Mouse (Mus musculus): Measurements from ENCODE around the gene Cryaa. TPM values are rescaled to one million over a fixed set of nuclear protein-coding genes. Genes with fewer than 3 reads are reported as not detected.
A peak's percentile ranks its signal among the peaks of the same experiment; 100 is the strongest.

Gene Cryaa
- polyA plus RNA-seq, 1 experiment from 2014 or later: not detected

DNA sequence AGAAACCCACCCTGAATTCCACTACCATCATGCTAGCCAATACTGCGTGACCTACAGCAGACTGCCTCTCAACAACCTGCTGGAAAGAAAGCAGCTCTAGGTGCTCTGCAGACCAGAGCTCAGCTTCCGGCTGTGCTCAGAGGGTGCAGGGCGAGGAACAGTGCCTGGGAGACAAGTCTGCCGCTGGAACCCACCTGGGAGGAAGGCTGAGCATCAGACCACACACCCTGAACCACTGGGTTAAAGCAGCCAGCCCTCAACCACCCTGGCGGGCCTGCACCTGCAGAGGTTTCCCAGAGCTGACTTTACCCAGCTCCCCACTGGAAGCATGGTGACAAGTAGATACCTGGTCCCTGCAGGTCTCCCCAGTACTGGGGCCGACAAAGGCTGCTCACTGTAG lies 24.3 kb upstream of the Cryaa start:
- H3K4me1 ChIP-seq (ENCODE audit: control insufficient read depth in 2 of 2, insufficient read depth in 2 of 2, low read length in 2 of 2): peaks cover 5 to 19% of the 10 kb centered on the region in 2 experiments
- no peak for ATAC-seq (ENCODE audit: insufficient number of reproducible peaks, insufficient read depth, low FRiP score, low read depth)
- peaks cover 79% of the 10 kb centered on the region for H3K36me3 ChIP-seq (ENCODE audit: control insufficient read depth, insufficient read depth, low read length)
- 92% methylated on average over 6 of the region's 6 CpGs for WGBS
- no peaks in the 10 kb centered on the region for H3K9me3 ChIP-seq (ENCODE audit: control insufficient read depth, low read length)
- H3K9ac ChIP-seq (ENCODE audit: low read length): no peak overlapping the region
- H3K4me3 ChIP-seq (ENCODE audit: control insufficient read depth in 1 of 2, insufficient read depth in 1 of 2, low read depth in 1 of 2, low read length in 2 of 2): no peak overlapping the region
- no peaks in the 10 kb centered on the region for H3K27me3 ChIP-seq (ENCODE audit: control insufficient read depth, insufficient read depth, low read length)
- no peak overlapping the region for H3K27ac ChIP-seq (replicated peaks in 1 of 2; ENCODE audit: control insufficient read depth in 1 of 2, insufficient read depth in 1 of 2, low read depth in 2 of 2, low read length in 2 of 2)
- H3K4me2 ChIP-seq (ENCODE audit: low read length): no peak overlapping the region

DNA sequence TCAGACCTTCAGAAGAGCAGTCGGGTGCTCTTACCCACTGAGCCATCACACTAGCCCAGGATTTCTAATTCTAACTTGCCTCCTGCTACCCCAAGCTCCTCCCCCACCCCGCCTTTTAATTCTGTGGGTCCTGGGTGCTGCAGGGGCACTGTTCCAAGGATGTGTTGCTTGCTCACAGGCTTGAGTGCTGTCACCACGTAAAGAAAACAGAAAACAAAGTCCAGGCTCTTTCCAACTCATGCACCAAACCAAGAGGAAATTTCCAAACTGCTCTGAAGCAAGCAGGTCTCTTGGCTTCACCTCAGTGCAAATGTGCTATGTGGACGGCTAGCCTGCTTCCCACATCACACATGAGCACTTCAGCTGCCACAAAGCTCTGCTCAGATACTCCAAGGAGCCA lies 22.2 kb upstream of the Cryaa start:
- no peak for ATAC-seq (ENCODE audit: insufficient number of reproducible peaks, insufficient read depth, low FRiP score, low read depth)

DNA sequence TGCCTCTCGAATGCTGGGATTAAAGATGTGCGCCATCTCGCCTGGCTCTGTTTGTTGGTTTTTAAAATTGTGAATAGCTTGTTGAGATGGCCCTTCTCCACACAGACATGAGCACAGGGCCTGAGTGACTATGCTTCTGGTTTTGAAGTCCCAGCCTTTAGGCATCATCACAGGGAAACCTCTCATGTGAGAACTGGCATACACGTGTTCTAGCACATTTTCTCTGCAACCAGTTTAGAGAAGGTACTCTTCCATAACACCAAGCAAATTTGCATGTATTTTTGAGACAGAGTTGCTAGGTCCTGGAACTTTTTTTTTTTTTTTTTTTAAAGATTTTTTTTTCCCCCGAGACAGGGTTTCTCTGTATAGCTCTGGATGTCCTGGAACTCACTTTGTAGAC lies 20.9 kb upstream of the Cryaa start:
- 89% methylated on average over 5 of the region's 5 CpGs for WGBS
- ATAC-seq (ENCODE audit: insufficient number of reproducible peaks, insufficient read depth, low FRiP score, low read depth): no peak
- H3K4me3 ChIP-seq (ENCODE audit: control insufficient read depth in 1 of 2, insufficient read depth in 1 of 2, low read depth in 1 of 2, low read length in 2 of 2): no peak overlapping the region
- peaks cover 45% of the 10 kb centered on the region for H3K36me3 ChIP-seq (ENCODE audit: control insufficient read depth, insufficient read depth, low read length)
- H3K4me2 ChIP-seq (ENCODE audit: low read length): no peak overlapping the region
- H3K9ac ChIP-seq (ENCODE audit: low read length): no peak overlapping the region
- no peaks in the 10 kb centered on the region for H3K9me3 ChIP-seq (ENCODE audit: control insufficient read depth, low read length)
- no peaks in the 10 kb centered on the region for H3K27me3 ChIP-seq (ENCODE audit: control insufficient read depth, insufficient read depth, low read length)
- H3K4me1 ChIP-seq (ENCODE audit: control insufficient read depth in 2 of 2, insufficient read depth in 2 of 2, low read length in 2 of 2): peaks cover 8 to 21% of the 10 kb centered on the region in 2 experiments
- H3K27ac ChIP-seq (replicated peaks in 1 of 2; ENCODE audit: control insufficient read depth in 1 of 2, insufficient read depth in 1 of 2, low read depth in 2 of 2, low read length in 2 of 2): no peak overlapping the region

More for the DNA sequence above, 22.2 kb upstream of the Cryaa start:
- H3K27me3 ChIP-seq (ENCODE audit: control insufficient read depth, insufficient read depth, low read length): no peaks in the 10 kb centered on the region
- H3K9ac ChIP-seq (ENCODE audit: low read length): peak overlapping the region; percentile 9; the same call in 1 of the 2 replicates
- H3K4me2 ChIP-seq (ENCODE audit: low read length): no peak overlapping the region
- H3K4me3 ChIP-seq (ENCODE audit: control insufficient read depth in 1 of 2, insufficient read depth in 1 of 2, low read depth in 1 of 2, low read length in 2 of 2): no peak overlapping the region
- 58% methylated on average over 4 of the region's 4 CpGs for WGBS
- H3K27ac ChIP-seq (replicated peaks in 1 of 2; ENCODE audit: control insufficient read depth in 1 of 2, insufficient read depth in 1 of 2, low read depth in 2 of 2, low read length in 2 of 2): peak overlapping the region; percentile 6 to 38; a peak in 3 of 4 replicates
- peaks cover 59% of the 10 kb centered on the region for H3K36me3 ChIP-seq (ENCODE audit: control insufficient read depth, insufficient read depth, low read length)
- no peaks in the 10 kb centered on the region for H3K9me3 ChIP-seq (ENCODE audit: control insufficient read depth, low read length)
- peaks cover 8 to 24% of the 10 kb centered on the region in 2 experiments for H3K4me1 ChIP-seq (ENCODE audit: control insufficient read depth in 2 of 2, insufficient read depth in 2 of 2, low read length in 2 of 2)

DNA sequence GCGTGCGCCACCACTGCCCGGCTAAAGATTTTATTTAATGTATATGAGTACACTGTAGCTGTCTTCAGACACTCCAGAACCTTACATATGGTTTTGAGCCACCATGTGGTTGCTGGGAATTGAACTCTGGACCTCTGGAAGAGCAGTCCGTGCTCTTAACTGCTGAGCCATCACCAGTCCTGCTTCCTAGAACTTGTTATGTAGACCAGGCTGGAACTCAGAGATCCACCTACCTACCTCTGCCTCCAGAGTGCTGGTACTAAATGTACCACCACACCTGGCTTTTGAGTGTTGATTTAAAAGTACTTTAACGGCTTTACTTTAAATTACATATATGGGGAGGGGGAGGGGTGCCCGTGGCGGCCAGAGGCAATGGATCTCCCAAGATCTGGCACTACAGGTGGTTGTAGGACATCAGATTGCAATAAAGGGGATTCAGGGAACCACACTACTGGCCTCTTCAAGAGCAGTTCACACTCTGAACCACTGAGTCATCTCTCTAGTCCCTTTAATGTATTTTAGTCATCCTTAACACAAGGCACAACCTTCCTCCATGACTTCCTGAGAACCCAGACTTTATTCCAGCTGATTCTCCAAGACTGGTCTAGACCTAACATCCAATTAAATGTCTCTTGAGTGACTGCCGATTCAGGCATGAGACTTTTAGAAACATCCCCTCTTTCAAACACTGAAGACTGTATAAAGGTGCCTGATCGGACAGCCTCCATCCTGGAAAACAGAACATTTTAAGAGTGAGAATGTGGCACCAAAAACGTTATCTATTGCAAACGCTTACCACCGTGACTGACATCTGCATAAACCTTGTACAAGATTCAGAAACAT lies 20.2 kb upstream of the Cryaa start:
- 51% methylated on average over 12 of the region's 12 CpGs for WGBS
- ATAC-seq (ENCODE audit: insufficient number of reproducible peaks, insufficient read depth, low FRiP score, low read depth): no peak
- Histone ChIP-seq H3K4me2 (ENCODE audit: low read length) (peak overlapping the region; percentile 93), H3K9ac (ENCODE audit: low read length) (peak overlapping the region; percentile 99), H3K4me3 (ENCODE audit: control insufficient read depth in 1 of 2, insufficient read depth in 1 of 2, low read depth in 1 of 2, low read length in 2 of 2) (peak overlapping the region; percentile 87 to 97), H3K36me3 (ENCODE audit: control insufficient read depth, insufficient read depth, low read length) (peaks cover 39% of the 10 kb centered on the region), H3K27ac (replicated peaks in 1 of 2; ENCODE audit: control insufficient read depth in 1 of 2, insufficient read depth in 1 of 2, low read depth in 2 of 2, low read length in 2 of 2) (peak overlapping the region in 1 of 2 experiments; percentile 84; a peak in 1 of 4 replicates), H3K9me3 (ENCODE audit: control insufficient read depth, low read length) (no peaks in the 10 kb centered on the region), H3K4me1 (ENCODE audit: control insufficient read depth in 2 of 2, insufficient read depth in 2 of 2, low read length in 2 of 2) (peaks cover 8 to 21% of the 10 kb centered on the region in 2 experiments), H3K27me3 (ENCODE audit: control insufficient read depth, insufficient read depth, low read length) (no peaks in the 10 kb centered on the region)

DNA sequence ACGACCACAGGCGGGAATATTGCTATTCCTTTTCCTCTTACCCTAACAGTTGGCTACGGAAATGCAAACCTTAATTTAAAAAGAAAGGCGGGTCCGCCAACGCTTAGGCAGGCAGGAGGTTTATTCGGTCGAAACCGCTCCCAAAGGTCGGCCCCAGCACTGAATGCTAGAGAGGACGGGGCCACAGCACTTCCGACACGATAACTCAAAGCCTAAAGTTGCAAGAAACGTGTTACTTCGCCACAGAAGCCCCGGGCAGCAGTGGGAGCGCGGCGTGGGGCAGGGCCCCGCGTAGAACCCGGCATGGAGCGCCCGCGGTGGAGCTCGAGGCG lies 19.5 kb upstream of the Cryaa start:
- Histone ChIP-seq H3K9ac (ENCODE audit: low read length) (peak overlapping the region; percentile 99), H3K9me3 (ENCODE audit: control insufficient read depth, low read length) (no peaks in the 10 kb centered on the region), H3K36me3 (ENCODE audit: control insufficient read depth, insufficient read depth, low read length) (peaks cover 31% of the 10 kb centered on the region), H3K27me3 (ENCODE audit: control insufficient read depth, insufficient read depth, low read length) (no peaks in the 10 kb centered on the region), H3K4me1 (ENCODE audit: control insufficient read depth in 2 of 2, insufficient read depth in 2 of 2, low read length in 2 of 2) (peaks cover 8 to 21% of the 10 kb centered on the region in 2 experiments), H3K27ac (replicated peaks in 1 of 2; ENCODE audit: control insufficient read depth in 1 of 2, insufficient read depth in 1 of 2, low read depth in 2 of 2, low read length in 2 of 2) (peak overlapping the region; percentile 67 to 84; a peak in 3 of 4 replicates), H3K4me3 (ENCODE audit: control insufficient read depth in 1 of 2, insufficient read depth in 1 of 2, low read depth in 1 of 2, low read length in 2 of 2) (peak overlapping the region; percentile 87 to 97), H3K4me2 (ENCODE audit: low read length) (peak overlapping the region; percentile 93)
- WGBS: 1% methylated on average over 27 of the region's 27 CpGs
- ATAC-seq (ENCODE audit: insufficient number of reproducible peaks, insufficient read depth, low FRiP score, low read depth): no peak

DNA sequence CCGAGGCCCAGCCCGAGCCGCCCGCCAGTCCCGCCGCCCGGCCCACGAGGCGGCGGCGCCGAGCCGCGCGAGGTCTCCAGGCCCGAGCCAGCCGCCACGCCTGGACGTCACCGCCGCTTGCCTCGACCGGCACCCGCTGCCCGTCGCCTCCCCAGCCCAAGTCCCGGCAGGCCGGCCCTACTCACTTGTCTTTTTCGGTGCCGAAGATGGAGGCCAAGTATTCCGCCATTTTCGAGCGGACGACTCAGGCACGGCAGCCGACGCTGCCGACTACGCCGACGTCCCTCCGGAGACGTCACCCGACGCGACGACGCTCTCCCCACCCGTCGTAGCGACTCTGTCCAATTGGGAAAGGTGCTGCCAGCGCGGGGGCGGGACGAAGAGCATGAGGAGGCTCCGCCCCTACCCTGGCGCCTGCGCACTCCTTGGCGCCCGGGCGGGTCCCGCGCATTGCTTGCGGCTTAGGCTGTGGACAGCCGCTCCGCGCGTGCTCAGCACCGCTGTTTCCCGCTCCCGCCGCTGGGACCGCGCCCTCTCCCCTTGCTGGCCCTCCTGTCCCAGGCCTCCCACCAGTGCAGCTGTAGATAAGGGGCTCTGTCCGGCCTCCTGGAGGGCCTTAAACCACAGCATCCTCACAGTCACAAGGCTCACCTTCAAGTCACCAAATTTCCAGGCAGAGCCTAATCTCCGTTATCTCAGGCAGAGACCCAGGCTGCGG lies 19.0 kb upstream of the Cryaa start, which contains the start of gene U2af1:
U2af1 (minus strand) TSS at position 425 of the 718 bp plus-strand sequence.
- H3K36me3 ChIP-seq (ENCODE audit: control insufficient read depth, insufficient read depth, low read length): peaks cover 26% of the 10 kb centered on the region
- H3K4me1 ChIP-seq (ENCODE audit: control insufficient read depth in 2 of 2, insufficient read depth in 2 of 2, low read length in 2 of 2): peaks cover 8 to 21% of the 10 kb centered on the region in 2 experiments
- ATAC-seq (ENCODE audit: insufficient number of reproducible peaks, insufficient read depth, low FRiP score, low read depth): peak; percentile 99
- H3K9me3 ChIP-seq (ENCODE audit: control insufficient read depth, low read length): no peaks in the 10 kb centered on the region
- H3K4me2 ChIP-seq (ENCODE audit: low read length): peak within 1 kb of the TSS; percentile 93
- H3K27me3 ChIP-seq (ENCODE audit: control insufficient read depth, insufficient read depth, low read length): no peaks in the 10 kb centered on the region
- H3K4me3 ChIP-seq (ENCODE audit: control insufficient read depth in 1 of 2, insufficient read depth in 1 of 2, low read depth in 1 of 2, low read length in 2 of 2): peak within 1 kb of the TSS; percentile 87 to 97
- peak within 1 kb of the TSS; percentile 99 for H3K9ac ChIP-seq (ENCODE audit: low read length)
- peak within 1 kb of the TSS; percentile 84 to 86 for H3K27ac ChIP-seq (replicated peaks in 1 of 2; ENCODE audit: control insufficient read depth in 1 of 2, insufficient read depth in 1 of 2, low read depth in 2 of 2, low read length in 2 of 2)
- under 1% methylated on average over 77 of the region's 77 CpGs for WGBS

DNA sequence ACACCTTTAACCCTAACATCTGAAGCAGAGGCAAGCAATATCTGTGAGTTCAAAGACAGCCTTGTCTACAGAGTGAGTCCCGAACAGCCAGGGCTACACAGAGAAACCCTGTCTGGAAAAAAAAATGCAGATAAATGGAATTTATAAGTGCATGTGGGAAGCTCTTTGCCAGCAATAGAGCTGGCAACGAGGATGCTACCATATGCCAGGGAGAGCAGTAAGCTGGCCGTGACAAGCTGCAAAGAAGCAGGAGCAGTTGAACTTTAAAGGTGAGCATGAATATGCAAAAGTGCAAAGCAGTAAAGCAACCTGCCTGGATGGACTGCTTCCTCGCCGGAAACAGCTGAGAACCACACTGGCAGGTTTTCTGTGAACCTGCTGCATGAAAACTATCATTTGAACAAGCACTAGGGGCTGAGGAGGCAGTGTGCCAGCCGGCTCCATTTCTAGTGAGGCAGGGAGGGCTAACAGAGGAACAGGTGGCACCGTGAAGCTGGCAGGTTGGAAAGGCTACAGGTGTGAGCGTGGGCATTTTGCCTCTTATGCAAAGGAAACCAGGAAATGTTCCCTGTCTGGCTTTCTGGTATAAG lies 16.9 kb upstream of the Cryaa start:
- WGBS: 74% methylated on average over 8 of the region's 8 CpGs
- peaks cover 5% of the 10 kb centered on the region for H3K36me3 ChIP-seq (ENCODE audit: control insufficient read depth, insufficient read depth, low read length)
- no peak for ATAC-seq (ENCODE audit: insufficient number of reproducible peaks, insufficient read depth, low FRiP score, low read depth)

More for the DNA sequence above, 16.9 kb upstream of the Cryaa start:
- Histone ChIP-seq H3K4me3 (ENCODE audit: control insufficient read depth in 1 of 2, insufficient read depth in 1 of 2, low read depth in 1 of 2, low read length in 2 of 2) (no peak overlapping the region), H3K9me3 (ENCODE audit: control insufficient read depth, low read length) (no peaks in the 10 kb centered on the region), H3K9ac (ENCODE audit: low read length) (no peak overlapping the region), H3K27me3 (ENCODE audit: control insufficient read depth, insufficient read depth, low read length) (no peaks in the 10 kb centered on the region), H3K27ac (replicated peaks in 1 of 2; ENCODE audit: control insufficient read depth in 1 of 2, insufficient read depth in 1 of 2, low read depth in 2 of 2, low read length in 2 of 2) (no peak overlapping the region), H3K4me1 (ENCODE audit: control insufficient read depth in 2 of 2, insufficient read depth in 2 of 2, low read length in 2 of 2) (peaks cover 5 to 16% of the 10 kb centered on the region in 2 experiments), H3K4me2 (ENCODE audit: low read length) (no peak overlapping the region)
